Mouse (Mus musculus): ENCODE results near the gene 9630041A04Rik.

- TF ChIP-seq CTCF (IDR thresholded peaks at IDR 0.05; ENCODE audit: extremely low read depth, insufficient read depth, insufficient read length, insufficient replicate concordance) = no peak
- TF ChIP-seq POLR2A (IDR thresholded peaks at IDR 0.05; ENCODE audit: low read depth, low read length) = no peak
These were observed 36.2 kb downstream of the 9630041A04Rik start for GRCm38 (mm10) chr9:101897851-101898250.
